Mouse (Mus musculus) lung, adult 2 months (tissue): Measurements from ENCODE around the gene Gkn3.

Experiments
- CTCF ChIP-seq: fragments of 200-500 bp; IDR thresholded peaks from 2 replicates; pipeline ENCODE4 v1.5.1; 2011; ENCODE audit warnings: mild to moderate bottlenecking, low read length, control low read depth; ENCODE audit not compliant: insufficient read depth
- POLR2A ChIP-seq: fragments of 200-500 bp; IDR thresholded peaks from 2 replicates; pipeline ENCODE4 v1.6.1; 2011; ENCODE audit warnings: low read depth, mild to moderate bottlenecking, control low read depth, low read length, borderline replicate concordance; ENCODE audit errors: extremely low read depth

DNA sequence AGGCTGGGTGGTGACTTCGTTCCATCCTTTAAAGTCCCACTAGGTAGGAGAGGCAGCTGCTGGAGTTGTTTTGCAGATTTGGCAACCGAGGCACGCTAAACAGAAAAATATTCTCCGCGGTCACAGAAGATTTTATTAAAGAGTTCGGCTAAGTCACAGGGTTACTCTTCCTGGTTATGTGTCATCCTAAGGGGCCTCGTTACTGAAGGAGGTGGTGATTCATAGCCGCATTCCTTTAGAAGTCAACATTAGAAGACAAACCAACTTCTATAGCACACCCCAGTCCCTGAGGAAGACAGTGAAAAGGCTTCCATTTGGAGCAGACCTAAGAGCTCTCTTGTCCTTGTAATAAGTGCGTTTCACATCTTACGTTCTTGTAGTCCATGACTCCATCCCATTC lies 2.1 kb downstream of the Gkn3 start:
- TF ChIP-seq POLR2A, result no peak
- no peak for TF ChIP-seq CTCF
